Mouse (Mus musculus): ENCODE measurements around the gene Kars. TPM values are rescaled to one million over a fixed set of nuclear protein-coding genes. Genes with fewer than 3 reads are reported as not detected.

The Kars gene
- 48.4 and 55.4 TPM in 2 replicates for polyA plus RNA-seq (2012; rRNA removed)

DNA sequence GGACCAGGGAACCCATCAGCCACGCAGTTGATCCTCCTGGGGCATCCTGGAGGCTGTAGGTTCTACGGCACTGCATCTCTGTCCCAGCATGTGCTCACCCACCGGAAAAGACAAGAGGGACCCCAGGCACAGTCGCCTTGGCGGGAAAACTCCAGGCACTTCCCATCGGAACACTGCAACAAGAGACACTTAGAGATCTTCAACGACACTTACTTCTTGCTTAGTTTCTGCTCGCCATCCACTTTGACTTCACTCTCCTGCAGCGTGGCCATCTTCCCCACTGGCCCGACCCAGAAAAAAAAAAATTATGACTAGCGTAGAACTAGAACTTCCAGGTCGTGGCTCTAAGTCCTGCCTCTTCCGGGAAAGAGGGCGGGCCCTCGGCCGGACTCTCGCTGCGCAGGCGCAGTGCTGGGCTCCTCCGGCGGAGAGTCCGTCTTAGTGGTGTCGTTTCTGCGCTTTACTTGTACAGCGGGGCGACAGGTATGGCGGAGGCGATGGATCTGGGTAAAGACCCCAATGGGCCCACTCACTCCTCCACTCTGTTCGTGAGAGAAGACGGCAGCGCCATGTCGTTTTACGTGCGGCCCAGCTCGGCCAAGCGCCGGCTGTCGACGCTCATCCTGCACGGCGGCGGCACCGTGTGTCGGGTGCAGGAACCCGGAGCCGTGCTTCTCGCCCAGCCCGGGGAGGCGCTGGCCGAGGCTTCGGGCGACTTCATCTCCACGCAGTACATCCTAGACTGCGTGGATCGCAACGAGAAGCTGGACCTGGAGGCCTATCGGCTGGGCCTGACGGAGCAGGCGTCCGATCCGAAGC lies at the start of gene Kars, which contains the start of gene Terf2ip:
TSS of gene Kars (minus strand) at position 327 of the 819 bp plus-strand sequence.
TSS of gene Terf2ip (plus strand) at position 402 of the 819 bp plus-strand sequence.
- H3K4me1 ChIP-seq (ENCODE audit: control insufficient read depth, insufficient read depth, low read length), result peaks cover 7% of the 10 kb centered on the region; the same call in 1 of the 2 replicates
- TF ChIP-seq CTCF (conservative IDR thresholded peaks at IDR 0.05; ENCODE audit: insufficient read depth, insufficient read length, low read depth, low read length), result no peak
- peak; percentile 84 for TF ChIP-seq POLR2A (IDR thresholded peaks at IDR 0.05; ENCODE audit: low read depth, low read length)

DNA sequence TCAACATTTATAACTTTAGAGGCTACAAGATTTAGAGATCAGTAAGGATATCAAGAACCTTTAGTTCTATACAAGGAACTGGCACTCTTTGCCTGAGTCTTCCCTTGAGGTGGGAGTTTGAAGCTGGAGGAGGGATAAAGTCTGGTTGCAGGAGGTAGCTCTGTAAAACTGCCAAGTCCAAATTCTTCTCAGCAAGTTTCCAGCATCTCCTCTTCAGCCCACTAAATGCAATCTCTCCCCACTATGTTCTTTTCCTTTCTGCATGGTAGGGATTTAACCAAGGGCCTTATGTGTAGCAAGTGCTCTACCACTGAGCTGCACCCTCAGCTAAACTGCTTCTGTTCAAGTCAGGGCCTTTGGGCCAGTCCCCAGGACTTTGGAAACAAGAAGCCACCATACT lies 43.3 kb upstream of the Kars start:
- Histone ChIP-seq H3K4me3 (ENCODE audit: insufficient read depth, low read depth, low read length) (no peak overlapping the region), H3K36me3 (ENCODE audit: control insufficient read depth, insufficient read depth, low read length) (no peaks in the 10 kb centered on the region), H3K4me1 (ENCODE audit: control insufficient read depth, insufficient read depth, low read length) (no peaks in the 10 kb centered on the region), H3K27ac (ENCODE audit: insufficient read depth, low read depth, low read length) (no peak overlapping the region), H3K27me3 (replicated peaks; ENCODE audit: control insufficient read depth, insufficient read depth, low read length) (no peaks in the 10 kb centered on the region)
- DNase-seq, result no peak
- no peak for TF ChIP-seq POLR2A (IDR thresholded peaks at IDR 0.05; ENCODE audit: low read depth, low read length)
- TF ChIP-seq CTCF (conservative IDR thresholded peaks at IDR 0.05; ENCODE audit: insufficient read depth, insufficient read length, low read depth, low read length), result no peak

More for the DNA sequence above, at the start of gene Kars, which contains the start of gene Terf2ip:
- H3K27me3 ChIP-seq (replicated peaks; ENCODE audit: control insufficient read depth, insufficient read depth, low read length), result no peaks in the 10 kb centered on the region
- WGBS, result under 1% methylated on average over 61 of the region's 61 CpGs
- H3K4me3 ChIP-seq (ENCODE audit: insufficient read depth, low read depth, low read length), result peak within 1 kb of the TSS; percentile 97
- H3K36me3 ChIP-seq (ENCODE audit: control insufficient read depth, insufficient read depth, low read length), result no peaks in the 10 kb centered on the region
- peak; percentile 96 for DNase-seq
- H3K27ac ChIP-seq (ENCODE audit: insufficient read depth, low read depth, low read length), result peak within 1 kb of the TSS; percentile 77

DNA sequence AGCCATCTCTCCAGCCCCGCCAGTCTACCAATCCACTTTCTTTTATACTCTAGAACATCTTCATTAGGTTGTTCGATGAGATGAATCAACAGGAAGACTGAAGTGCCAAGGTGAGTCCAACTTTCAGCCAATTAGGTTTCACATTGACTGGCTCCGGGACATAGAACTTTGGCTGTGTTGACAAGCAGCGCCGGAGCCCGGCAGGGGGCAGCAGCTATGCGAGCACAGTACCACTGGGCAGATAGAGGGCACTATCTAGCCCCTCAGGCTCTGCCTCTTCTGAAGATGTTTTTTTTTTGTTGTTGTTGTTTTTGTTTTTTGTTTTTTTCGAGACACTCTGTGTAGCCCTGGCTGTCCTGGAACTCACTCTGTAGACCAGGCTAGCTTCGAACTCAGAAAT lies 40.4 kb upstream of the Kars start:
- WGBS, result 77% methylated on average over 9 of the region's 9 CpGs

DNA sequence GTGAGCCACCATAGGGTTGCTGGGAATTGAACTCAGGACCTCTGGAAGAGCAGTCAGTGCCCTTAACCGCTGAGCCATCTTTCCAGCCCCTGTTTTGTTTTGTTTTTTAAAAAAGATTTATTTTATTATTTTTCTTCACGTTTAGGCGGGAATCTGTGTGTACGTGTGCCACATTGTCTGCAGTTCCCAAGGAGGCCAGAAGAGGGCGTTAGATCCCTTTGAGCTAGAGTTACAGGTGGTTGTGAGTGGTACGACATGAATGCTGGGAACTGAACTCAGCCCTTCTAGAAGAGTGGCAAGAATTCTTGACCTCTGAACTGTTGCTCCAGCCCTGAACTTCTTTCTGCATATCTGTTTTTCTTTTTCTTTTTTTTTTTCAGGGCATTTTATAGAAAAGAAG lies 38.9 kb upstream of the Kars start:
- no peak for DNase-seq
- Histone ChIP-seq H3K27ac (ENCODE audit: insufficient read depth, low read depth, low read length) (no peak overlapping the region), H3K36me3 (ENCODE audit: control insufficient read depth, insufficient read depth, low read length) (no peaks in the 10 kb centered on the region), H3K4me1 (ENCODE audit: control insufficient read depth, insufficient read depth, low read length) (no peaks in the 10 kb centered on the region), H3K27me3 (replicated peaks; ENCODE audit: control insufficient read depth, insufficient read depth, low read length) (no peaks in the 10 kb centered on the region), H3K4me3 (ENCODE audit: insufficient read depth, low read depth, low read length) (no peak overlapping the region)
- TF ChIP-seq POLR2A (IDR thresholded peaks at IDR 0.05; ENCODE audit: low read depth, low read length) (no peak), CTCF (conservative IDR thresholded peaks at IDR 0.05; ENCODE audit: insufficient read depth, insufficient read length, low read depth, low read length) (no peak)
- 84% methylated on average over 6 of the region's 6 CpGs for WGBS

More for the DNA sequence above, 40.4 kb upstream of the Kars start:
- DNase-seq, result no peak
- Histone ChIP-seq H3K4me3 (ENCODE audit: insufficient read depth, low read depth, low read length) (no peak overlapping the region), H3K36me3 (ENCODE audit: control insufficient read depth, insufficient read depth, low read length) (no peaks in the 10 kb centered on the region), H3K27me3 (replicated peaks; ENCODE audit: control insufficient read depth, insufficient read depth, low read length) (no peaks in the 10 kb centered on the region), H3K27ac (ENCODE audit: insufficient read depth, low read depth, low read length) (no peak overlapping the region), H3K4me1 (ENCODE audit: control insufficient read depth, insufficient read depth, low read length) (no peaks in the 10 kb centered on the region)
- TF ChIP-seq POLR2A (IDR thresholded peaks at IDR 0.05; ENCODE audit: low read depth, low read length), result no peak

DNA sequence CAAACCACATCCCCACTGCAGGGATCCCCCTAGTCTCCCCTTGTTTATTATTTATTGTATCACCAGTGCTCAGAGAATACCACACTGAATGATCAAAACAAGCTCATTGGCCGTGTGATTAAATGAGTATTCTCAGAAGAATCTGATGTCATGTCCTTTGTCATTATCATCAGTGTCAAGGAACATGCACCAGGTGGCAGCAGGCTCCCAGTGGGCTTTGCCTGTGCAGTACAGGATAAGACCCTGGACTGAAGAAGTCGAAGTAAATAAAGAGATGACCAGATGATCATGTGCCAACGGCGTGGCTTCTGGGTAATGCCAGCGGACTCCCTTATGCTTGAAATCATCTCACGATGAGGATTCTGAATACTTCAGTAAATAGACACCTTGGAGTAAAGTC lies 37.2 kb upstream of the Kars start:
- 78% methylated on average over 6 of the region's 6 CpGs for WGBS
- Histone ChIP-seq H3K4me3 (ENCODE audit: insufficient read depth, low read depth, low read length) (no peak overlapping the region), H3K36me3 (ENCODE audit: control insufficient read depth, insufficient read depth, low read length) (no peaks in the 10 kb centered on the region), H3K27me3 (replicated peaks; ENCODE audit: control insufficient read depth, insufficient read depth, low read length) (no peaks in the 10 kb centered on the region), H3K27ac (ENCODE audit: insufficient read depth, low read depth, low read length) (no peak overlapping the region), H3K4me1 (ENCODE audit: control insufficient read depth, insufficient read depth, low read length) (no peaks in the 10 kb centered on the region)
- TF ChIP-seq POLR2A (IDR thresholded peaks at IDR 0.05; ENCODE audit: low read depth, low read length), result no peak
- TF ChIP-seq CTCF (conservative IDR thresholded peaks at IDR 0.05; ENCODE audit: insufficient read depth, insufficient read length, low read depth, low read length), result no peak
- no peak for DNase-seq

DNA sequence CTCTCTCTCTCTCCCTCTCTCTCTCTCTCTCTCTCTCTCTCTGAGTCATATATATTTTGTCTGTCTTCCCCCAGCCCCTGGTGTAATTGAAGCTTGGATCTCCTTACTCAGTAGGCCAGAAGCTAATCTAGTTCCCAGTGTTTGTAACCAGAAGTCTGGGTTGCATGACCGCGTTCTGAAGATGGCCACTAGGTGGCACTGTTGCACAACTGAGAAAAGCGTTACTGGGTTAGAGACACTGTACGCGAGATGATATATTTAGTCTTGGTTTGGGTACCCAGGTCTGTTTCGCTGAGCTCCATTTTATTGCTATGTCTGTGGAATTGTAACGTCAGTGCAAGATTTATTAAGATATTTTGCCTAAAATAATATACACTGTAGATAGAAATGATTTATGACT lies 34.8 kb upstream of the Kars start:
- no peaks in the 10 kb centered on the region for H3K27me3 ChIP-seq (replicated peaks; ENCODE audit: control insufficient read depth, insufficient read depth, low read length)
- WGBS, result 1% methylated on average over 7 of the region's 7 CpGs
- H3K36me3 ChIP-seq (ENCODE audit: control insufficient read depth, insufficient read depth, low read length), result no peaks in the 10 kb centered on the region
- no peak overlapping the region for H3K4me3 ChIP-seq (ENCODE audit: insufficient read depth, low read depth, low read length)
- H3K27ac ChIP-seq (ENCODE audit: insufficient read depth, low read depth, low read length), result no peak overlapping the region
- TF ChIP-seq CTCF (conservative IDR thresholded peaks at IDR 0.05; ENCODE audit: insufficient read depth, insufficient read length, low read depth, low read length) (peak; percentile 85), POLR2A (IDR thresholded peaks at IDR 0.05; ENCODE audit: low read depth, low read length) (no peak)
- no peaks in the 10 kb centered on the region for H3K4me1 ChIP-seq (ENCODE audit: control insufficient read depth, insufficient read depth, low read length)
- DNase-seq, result peak; percentile 71

DNA sequence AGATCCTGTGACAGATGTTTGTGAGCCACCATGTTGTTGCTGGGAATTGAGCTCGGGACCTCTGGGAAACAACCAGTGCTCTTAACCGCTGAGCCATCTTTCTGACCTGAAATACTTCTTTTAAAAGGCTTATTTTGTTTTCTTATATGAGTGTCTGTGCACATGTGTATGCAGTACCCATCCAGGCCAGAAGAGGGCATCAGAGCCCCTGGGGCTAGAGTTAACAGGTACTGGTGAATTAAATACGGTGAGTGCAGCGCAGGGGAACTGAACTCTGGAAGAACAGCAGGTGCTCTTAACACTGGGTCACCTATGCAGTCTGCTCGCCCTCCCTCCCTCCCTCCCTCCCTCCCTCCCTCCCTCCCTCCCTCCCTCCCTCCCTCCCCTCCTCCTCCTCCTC lies 34.1 kb upstream of the Kars start:
- 86% methylated on average over 5 of the region's 5 CpGs for WGBS
- no peak overlapping the region for H3K27ac ChIP-seq (ENCODE audit: insufficient read depth, low read depth, low read length)
- H3K36me3 ChIP-seq (ENCODE audit: control insufficient read depth, insufficient read depth, low read length), result no peaks in the 10 kb centered on the region
- DNase-seq, result no peak
- no peaks in the 10 kb centered on the region for H3K4me1 ChIP-seq (ENCODE audit: control insufficient read depth, insufficient read depth, low read length)
- H3K27me3 ChIP-seq (replicated peaks; ENCODE audit: control insufficient read depth, insufficient read depth, low read length), result no peaks in the 10 kb centered on the region
- H3K4me3 ChIP-seq (ENCODE audit: insufficient read depth, low read depth, low read length), result no peak overlapping the region
- 0 out of 2 replicates have a peak, but pooled peaks have one; percentile 17 for TF ChIP-seq CTCF (conservative IDR thresholded peaks at IDR 0.05; ENCODE audit: insufficient read depth, insufficient read length, low read depth, low read length)
- no peak for TF ChIP-seq POLR2A (IDR thresholded peaks at IDR 0.05; ENCODE audit: low read depth, low read length)

Data from kidney, adult 2 months (tissue).